Mouse (Mus musculus) testis, postnatal 10 days (tissue): ENCODE data around the gene Isg15.

ENCODE experiments used
- DNase-seq: peaks from one replicate; pipeline ENCODE4 v3.0.0; 2021; ENCODE audit warnings: low spot score

Gene Isg15

DNA sequence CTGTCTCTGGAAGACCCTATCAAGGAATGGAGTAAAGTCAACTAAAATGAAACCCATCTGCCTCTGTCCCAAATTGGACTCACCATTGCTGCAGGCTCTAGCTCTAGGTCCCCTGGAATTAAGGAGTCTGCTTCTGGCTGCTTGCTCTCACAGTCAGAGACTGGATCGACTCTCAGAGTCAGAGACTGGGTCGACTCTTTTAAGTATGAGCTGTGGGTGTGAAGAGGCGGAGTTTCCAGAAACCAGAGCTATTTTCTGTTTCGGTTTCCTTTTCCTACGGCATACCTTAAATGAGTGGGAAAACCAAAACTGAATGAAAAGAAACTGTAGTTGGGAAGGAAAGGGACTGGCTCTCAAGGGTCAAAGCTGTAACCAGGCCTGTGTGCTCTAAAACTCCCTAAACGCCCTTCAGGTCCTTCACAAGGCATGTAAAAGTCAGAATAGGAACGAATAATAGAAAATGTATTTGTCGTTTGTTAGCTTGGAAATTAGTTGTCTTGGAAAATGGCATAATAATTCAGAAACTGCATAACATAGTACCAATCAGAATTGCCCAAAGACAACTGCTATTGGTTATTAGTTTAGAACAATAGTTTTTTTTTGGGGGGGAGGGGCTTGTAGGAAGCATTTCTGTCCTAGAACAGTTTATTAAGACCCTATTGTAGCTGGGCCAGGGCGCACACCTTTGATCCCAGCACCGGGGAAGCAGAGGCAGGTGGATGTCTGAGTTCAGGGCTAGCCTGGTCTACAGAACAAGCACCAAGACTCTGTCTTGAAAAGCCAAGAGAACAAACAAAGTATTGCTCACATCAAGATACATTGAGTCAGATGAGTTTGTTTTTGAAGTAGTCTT is at the start of gene Isg15:
Gene Isg15, minus strand, starts transcription at position 196 of the 853 bp plus-strand sequence.
- DNase-seq, result no peak

DNA sequence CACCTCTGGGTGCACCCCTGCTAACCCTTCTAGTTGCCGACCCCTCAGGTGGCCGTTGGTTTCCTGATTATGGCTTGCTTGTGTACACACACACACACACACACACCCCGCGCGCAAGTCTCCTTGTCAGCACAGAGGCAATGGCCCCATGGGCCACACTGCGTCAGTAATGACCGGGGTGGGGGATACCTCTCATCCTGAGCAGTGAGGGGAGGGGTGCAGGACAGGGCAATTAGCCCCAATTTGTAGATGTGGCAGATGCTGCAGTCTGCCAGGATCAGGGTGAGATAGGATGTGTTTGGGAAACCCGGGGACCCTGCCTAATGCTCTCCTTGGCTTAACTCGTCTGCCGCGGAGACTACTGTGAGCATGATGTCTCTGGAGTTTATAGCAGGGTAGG is 48.9 kb upstream of the Isg15 start:
- no peak for DNase-seq

DNA sequence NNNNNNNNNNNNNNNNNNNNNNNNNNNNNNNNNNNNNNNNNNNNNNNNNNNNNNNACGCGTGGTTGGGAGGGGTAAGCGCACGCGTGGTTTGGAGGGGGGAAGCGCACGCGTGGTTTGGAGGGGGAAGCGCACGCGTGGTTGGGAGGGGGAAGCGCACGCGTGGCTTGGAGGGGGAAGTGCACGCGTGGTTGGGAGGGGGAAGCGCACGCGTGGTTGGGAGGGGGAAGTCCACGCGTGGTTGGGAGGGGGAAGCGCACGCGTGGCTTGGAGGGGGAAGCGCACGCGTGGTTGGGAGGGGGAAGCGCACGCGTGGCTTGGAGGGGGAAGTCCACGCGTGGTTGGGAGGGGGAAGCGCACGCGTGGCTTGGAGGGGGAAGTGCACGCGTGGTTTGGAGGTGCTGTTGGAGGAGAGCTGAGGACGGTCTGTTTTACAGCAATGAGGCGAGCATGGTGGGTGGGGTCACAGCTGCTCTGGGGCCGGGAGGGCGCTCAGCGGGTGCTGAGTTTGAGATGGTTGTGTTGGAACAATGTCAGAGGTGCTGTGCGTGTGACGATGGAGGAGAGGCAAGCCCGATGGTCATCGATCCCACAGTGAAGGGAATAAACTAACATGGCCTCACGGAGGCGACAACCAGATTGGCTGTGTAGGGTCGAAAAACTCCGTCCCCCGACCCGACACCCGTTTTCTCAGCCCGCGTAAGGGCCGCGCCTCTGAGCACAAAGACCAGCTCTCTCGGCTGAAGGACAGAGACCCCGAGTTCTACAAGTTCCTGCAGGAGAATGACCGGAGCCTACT is 36.2 kb upstream of the Isg15 start:
- no peak for DNase-seq

DNA sequence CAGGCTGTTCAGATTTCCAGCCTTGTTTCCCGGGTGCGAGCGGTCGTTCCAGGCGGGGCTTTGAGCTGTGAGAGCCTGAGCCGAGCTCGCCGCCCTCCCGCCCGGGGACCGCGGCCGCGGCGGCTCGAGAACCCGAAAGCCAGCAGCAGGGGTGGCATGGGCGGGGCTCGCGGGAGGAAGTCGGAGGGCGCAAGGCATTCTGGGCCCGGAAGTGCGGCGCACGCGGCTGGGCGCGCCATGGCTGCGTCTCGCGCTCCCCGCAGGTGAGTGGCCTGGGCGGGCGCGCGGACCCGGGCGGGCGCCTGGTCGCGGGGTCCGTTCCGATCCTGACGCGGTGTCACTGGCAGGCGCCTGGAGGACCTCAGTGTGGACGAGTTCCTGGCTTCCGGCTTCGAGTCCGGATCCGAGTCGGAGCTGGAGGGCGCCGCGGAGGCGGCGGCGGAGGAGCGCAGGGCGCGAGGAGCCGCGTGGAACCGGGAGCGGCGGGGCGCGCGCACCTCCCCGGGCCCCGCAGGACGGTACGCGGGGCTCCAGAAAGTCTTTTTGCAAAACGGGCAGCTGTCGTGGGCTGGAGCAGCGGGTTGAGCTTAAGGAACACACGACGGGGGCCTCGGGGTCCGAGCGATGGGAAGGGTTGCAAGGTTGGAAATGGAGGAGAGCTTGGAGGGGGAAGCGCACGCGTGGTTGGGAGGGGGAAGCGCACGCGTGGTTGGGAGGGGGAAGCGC is 35.4 kb upstream of the Isg15 start, which contains the start of gene Noc2l:
Gene Noc2l, plus strand, starts transcription at position 203 of the 726 bp plus-strand sequence.
- peak; percentile 96 for DNase-seq

GRCm38 (mm10) chr4:156235360-156235770 is 34.7 kb upstream of the Isg15 start:
- no peak for DNase-seq

DNA sequence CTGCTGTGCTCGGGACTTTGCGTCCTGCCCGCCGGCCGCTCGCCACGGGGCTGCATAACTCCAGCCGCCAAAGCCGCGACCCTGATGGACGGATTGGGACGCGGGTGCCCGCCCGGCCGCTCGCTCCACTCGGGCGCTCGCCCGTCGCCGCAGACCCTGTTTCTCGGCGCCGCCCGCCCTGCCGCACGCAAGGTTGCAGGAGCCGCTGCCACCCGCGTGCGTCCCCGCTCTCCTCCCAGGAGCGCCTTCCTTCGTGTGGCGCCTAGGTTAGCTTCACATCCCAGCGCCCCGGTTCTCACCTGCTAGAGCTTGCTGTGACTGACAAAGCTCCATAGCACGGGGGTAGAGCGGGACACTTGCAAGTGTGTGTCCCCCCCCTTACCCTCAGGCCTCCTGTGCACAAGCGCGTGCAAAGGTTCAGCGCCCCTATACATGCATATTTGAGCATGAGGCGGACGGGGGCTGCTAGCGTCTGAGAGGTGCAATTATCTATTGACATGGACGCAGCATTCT is 34.1 kb upstream of the Isg15 start, which contains the start of gene Plekhn1:
Gene Plekhn1, minus strand, starts transcription at position 157 of the 513 bp plus-strand sequence.
- DNase-seq, result peak; percentile 84

DNA sequence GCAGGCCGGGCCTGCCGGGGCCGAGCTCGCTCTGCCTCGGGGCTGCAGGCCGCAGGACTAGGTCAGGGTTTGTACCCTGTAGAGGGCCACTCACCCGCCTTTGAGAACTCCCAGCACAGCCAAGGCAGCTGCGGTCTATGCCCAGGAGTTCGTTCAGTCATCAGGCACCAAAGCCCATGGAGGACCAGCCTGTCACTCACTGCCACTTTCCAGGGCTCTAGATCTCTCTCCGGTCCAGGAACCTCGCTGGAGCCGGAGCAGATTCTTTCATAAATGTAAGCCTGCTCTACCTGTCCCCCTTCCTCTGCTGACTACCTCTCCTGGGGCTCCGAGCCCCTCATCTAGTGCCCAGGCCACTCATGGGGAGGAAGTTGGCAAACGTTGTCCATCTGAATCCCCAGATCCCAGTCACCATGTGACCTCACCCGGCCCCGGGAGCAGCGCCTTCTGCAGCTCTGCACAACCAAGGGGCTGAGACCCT is 33.4 kb upstream of the Isg15 start:
- DNase-seq, result no peak

DNA sequence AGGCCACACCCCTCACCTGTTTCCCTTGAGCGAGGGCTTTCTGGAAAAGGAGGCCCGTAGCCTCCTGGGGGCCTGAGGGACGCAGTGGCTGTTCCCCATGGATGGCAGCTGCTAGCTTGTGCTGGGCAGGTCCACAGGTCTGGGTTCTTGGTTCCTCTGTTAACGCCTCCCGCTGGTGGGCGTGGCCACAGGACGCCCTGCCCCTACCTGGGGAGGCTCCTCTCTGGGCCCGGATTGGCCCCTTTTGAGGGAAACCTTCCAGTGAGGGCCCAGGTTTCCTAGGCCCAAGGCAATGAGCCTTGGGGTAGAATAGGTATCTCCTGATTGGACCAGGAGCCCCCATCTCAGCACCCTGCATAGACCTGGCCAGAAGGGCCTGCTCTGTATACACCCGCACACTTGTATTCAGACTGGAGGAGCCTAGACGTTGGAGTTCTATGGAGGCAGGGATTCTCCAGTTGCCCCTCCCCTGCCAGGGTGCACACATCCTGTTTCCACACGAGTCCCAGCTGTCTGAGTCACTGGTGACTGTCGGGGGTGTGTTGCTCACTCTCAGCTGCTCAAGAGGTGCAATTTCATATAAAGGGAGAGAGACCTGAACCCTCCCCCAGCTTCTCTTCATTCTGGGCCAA is 27.9 kb upstream of the Isg15 start:
- no peak for DNase-seq

DNA sequence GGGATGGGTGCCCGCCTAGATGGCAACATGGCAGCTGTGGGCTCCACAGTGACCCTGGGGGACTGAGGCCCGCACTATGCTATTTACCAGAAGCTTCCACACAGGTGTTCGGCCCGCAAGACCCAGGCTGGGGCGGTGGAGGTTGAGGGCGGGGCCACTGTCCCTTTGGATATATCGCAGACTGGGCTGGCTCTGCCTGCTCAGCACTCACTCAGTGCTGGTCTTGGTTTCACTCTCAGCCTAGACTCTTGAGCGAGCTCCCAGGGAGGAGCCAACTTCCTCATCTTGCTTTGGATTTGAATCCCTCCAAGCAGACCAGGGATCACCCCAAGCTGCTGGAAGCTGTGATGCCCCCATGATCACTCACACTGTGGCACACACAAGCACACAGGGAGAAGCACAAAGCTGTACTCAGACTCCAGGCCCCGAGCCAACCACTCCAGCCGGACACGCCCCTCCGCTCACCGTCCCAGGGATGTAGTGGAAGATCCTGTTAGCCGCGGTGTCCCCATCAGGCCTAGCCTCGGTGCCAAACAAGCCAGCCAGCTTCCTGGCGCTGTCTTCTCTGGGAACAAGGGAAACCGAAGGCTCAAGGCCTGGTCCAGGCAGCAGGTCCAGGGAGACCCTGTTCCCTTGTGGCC is 27.3 kb upstream of the Isg15 start:
- no peak for DNase-seq

DNA sequence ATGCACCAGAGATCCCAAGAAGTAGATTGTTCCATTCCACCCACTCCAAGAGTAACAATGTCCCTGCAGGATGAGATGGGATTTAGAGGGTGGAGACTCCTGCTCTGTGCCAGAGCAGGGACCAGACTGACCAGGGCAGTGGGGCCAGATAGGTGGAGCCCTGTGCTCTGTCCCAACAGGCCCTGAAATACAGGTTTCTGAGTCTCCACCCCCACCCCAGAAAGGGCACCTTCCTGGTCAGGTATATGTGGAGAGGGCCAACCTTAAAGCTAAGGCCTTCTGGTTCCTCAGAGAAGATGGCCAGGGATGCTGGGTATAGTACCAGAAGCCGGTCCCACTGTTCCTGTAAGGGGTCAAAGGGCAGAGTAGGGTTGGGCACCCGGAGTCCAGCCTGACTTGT is 23.7 kb upstream of the Isg15 start:
- no peak for DNase-seq

DNA sequence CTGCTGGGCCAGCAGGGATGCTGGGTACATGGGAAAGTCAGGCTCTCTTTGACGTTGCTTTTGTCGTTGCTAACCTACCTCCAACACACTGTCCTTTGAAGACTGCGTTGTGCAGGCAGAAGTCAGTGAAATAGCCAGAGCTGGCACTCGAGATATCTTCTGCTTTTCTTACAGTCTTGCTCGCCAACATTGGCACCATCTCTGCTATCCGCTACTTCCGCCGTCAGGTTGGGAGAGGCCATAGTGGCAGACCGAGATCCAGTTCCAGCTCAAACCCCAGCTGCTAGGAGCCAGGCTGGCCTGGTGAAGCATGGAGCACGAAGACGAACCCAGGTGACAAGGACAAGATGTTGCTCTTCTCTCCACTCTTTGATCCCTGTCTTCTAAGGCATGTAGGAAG is 19.3 kb upstream of the Isg15 start:
- no peak for DNase-seq

DNA sequence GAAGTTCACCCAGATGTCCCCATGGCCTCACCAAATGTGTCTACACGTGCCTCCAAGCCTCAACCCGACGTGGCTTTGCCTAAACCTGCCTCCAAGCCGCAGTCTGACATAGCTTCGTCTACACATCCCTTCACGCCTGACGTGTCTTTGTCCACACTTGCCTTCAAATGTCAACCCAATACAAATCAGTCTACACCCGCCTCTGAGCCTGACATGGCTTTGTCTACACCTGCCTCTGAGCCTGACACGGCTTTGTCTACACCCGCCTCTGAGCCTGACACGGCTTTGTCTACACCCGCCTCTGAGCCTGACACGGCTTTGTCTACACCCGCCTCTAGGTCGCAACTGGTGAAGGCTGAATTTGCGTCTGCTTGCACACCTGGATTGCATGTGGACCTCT is 17.2 kb upstream of the Isg15 start:
- DNase-seq, result no peak

- DNase-seq, result no peak
Observed at GRCm38 (mm10) chr4:156217022-156217669, 16.5 kb upstream of the Isg15 start.

DNA sequence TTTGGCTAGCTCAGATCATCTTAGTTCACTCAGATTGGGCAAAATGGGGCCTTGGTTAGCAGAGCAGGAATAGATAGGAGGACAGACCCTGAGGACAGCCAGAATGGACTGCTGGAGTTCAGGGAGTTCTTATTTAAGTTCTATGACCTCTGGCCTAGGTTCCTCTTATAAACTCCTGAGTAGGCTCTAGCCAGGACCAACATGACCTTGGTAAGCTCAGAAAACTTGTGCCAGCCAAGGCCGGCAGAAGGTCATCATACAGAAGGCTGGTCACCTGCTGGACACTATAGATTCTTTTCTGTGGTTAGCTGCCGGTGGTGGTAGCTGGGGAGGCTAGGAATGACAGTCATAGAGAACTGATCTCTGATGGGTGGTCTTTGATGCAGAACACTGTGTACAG is 15.6 kb upstream of the Isg15 start:
- no peak for DNase-seq

GRCm38 (mm10) chr4:156215649-156216048 is 15.0 kb upstream of the Isg15 start, which contains the start of gene Perm1:
Perm1 (plus strand) TSS chr4:156215868.
- no peak for DNase-seq

- DNase-seq, result no peak
Observed at GRCm38 (mm10) chr4:156213134-156213533, 12.5 kb upstream of the Isg15 start.

- no peak for DNase-seq
Observed at GRCm38 (mm10) chr4:156209963-156210635, 9.5 kb upstream of the Isg15 start.

- DNase-seq, result no peak
Observed at GRCm38 (mm10) chr4:156208872-156209271, 8.3 kb upstream of the Isg15 start.

- DNase-seq, result no peak
Observed at GRCm38 (mm10) chr4:156203413-156204131, 3.0 kb upstream of the Isg15 start.
